Mouse (Mus musculus): ENCODE measurements around the gene Ivns1abp. TPM values are rescaled to one million over a fixed set of nuclear protein-coding genes. Genes with fewer than 3 reads are reported as not detected.
A peak's percentile ranks its signal among the peaks of the same experiment; 100 is the strongest.

Gene Ivns1abp
- total RNA-seq (2014; fragmentation: Nextera tagmentation) (899 and 907 TPM in 2 replicates), total RNA-seq (2017) (1,364 and 1,435 TPM in 2 replicates), polyA plus RNA-seq (2012) (182 and 230 TPM in 2 replicates)

DNA sequence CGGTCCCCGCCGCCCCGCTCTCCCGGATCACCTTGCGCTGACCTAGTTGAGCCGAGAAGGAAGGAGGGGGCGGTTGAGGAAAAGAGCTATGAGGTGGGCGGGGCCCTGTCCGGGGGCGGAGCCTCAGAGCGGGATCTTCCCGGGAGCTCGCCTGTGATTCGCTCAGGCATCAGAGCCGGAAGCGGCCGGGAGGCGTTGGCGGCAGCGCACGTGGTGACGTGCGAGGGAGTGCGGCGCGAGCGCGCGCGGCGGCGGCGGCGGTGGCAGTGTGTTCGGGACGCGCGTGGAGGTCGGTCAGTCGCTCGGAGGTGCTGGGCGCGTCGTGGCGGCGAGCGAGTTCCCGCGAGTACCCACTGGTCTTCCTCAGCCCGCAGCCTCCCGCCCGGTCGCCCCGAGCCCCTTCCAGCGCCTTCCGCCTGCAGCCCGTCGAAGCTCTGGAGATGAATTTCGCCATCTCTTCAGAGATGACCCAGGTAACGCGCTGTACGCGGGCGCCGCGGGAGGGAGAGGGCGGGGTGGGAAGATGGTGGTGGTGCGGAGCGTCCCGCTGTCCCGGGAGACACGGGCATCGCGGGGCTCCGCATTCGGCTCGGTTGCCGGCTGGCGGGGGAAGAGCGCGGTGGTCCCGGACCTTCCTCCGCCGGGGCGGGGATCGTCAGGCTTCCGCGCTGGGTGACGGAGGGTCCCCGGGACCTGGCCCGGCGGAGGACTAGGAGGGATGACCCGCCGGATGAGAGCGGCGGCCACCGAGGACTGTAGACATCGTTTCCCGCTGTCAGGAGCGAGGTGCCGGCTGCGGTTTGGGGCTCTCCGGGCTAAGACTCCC is at the start of gene Ivns1abp:
Gene Ivns1abp, plus strand, starts transcription at position 195 of the 826 bp plus-strand sequence.
- ATAC-seq (ENCODE audit: extremely low read depth, insufficient number of reproducible peaks, low FRiP score, poor library complexity, severe bottlenecking) (peak; percentile 84), DNase-seq (ENCODE audit: low spot score) (peak; percentile 98)
- peak within 1 kb of the TSS; percentile 86 for H3K4me3 ChIP-seq (ENCODE audit: low read depth, low read length)
- TF ChIP-seq GATA2 (IDR thresholded peaks at IDR 0.05; ENCODE audit: borderline replicate concordance, low read depth, low read length) = no peak
- TF ChIP-seq GATA1 (IDR thresholded peaks at IDR 0.05; ENCODE audit: borderline replicate concordance, low read length) = no peak
- TF ChIP-seq TAL1 (conservative IDR thresholded peaks at IDR 0.05; ENCODE audit: low read depth, low read length) = no peak
- TF ChIP-seq CTCF (IDR thresholded peaks at IDR 0.05; ENCODE audit: low read depth, low read length) = no peak
- TF ChIP-seq POLR2AphosphoS5 (IDR thresholded peaks at IDR 0.05; ENCODE audit: insufficient replicate concordance, low read depth, low read length) = no peak; the same call in 1 of the 2 replicates
- H3K4me1 ChIP-seq (ENCODE audit: insufficient read depth, low read depth, low read length) = peaks cover 52% of the 10 kb centered on the region
- H3K27me3 ChIP-seq (ENCODE audit: insufficient read depth, low read length) = no peaks in the 10 kb centered on the region
- no peaks in the 10 kb centered on the region for H3K9me3 ChIP-seq (replicated peaks)
- peaks cover 21% of the 10 kb centered on the region for H3K36me3 ChIP-seq (replicated peaks)

DNA sequence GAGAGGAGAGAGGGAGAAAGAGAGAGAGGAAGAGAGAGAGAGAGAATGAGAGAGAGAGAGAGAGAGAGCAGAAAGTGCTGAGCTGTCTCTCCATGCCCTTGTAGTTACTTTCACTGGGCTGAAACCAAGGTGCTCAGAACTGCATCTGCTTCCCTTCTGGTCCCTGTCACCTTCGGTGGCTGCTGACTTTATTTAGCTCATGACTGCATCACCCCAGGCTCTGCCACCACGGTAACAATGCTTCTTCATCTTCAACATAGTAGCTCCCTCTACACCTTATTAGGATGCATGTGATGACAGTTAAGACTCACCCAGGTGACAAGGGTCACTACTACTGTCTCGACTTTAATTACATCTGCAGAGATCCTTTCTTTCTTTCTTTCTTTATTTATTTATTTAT is 48.8 kb upstream of the Ivns1abp start:
- TF ChIP-seq POLR2AphosphoS5 (IDR thresholded peaks at IDR 0.05; ENCODE audit: insufficient replicate concordance, low read depth, low read length) = no peak
- no peak for DNase-seq (ENCODE audit: low spot score)
- Histone ChIP-seq H3K9me3 (replicated peaks) (no peaks in the 10 kb centered on the region), H3K36me3 (replicated peaks) (no peaks in the 10 kb centered on the region), H3K4me1 (ENCODE audit: insufficient read depth, low read depth, low read length) (peaks cover 9% of the 10 kb centered on the region; the same call in 1 of the 2 replicates), H3K4me3 (ENCODE audit: low read depth, low read length) (no peak overlapping the region), H3K27me3 (ENCODE audit: insufficient read depth, low read length) (peaks cover 8% of the 10 kb centered on the region)
- ATAC-seq (ENCODE audit: extremely low read depth, insufficient number of reproducible peaks, low FRiP score, poor library complexity, severe bottlenecking) = no peak

DNA sequence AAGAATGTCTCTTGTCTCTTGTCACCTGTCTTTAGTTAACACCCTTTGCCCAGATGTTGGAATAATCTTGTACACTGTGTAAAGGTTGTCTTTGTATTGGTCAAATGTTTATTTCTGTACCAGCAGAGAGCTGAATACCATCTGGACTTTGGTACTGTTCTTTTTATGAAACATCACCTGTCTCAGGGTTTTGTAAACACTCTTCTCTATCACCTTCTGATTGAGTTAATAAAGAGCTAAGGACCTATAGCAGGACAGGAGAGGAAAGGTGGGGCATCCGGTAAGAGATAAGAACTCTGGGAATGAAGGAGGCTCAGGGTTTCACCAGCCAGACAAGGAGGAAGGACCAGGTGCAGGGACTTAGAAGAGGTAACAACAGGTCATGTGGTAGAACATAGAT is 47.7 kb upstream of the Ivns1abp start:
- H3K36me3 ChIP-seq (replicated peaks) = no peaks in the 10 kb centered on the region
- ATAC-seq (ENCODE audit: extremely low read depth, insufficient number of reproducible peaks, low FRiP score, poor library complexity, severe bottlenecking) = no peak
- TF ChIP-seq POLR2AphosphoS5 (IDR thresholded peaks at IDR 0.05; ENCODE audit: insufficient replicate concordance, low read depth, low read length) = no peak
- no peak for TF ChIP-seq CTCF (IDR thresholded peaks at IDR 0.05; ENCODE audit: low read depth, low read length)
- TF ChIP-seq TAL1 (conservative IDR thresholded peaks at IDR 0.05; ENCODE audit: low read depth, low read length) = no peak
- TF ChIP-seq GATA1 (IDR thresholded peaks at IDR 0.05; ENCODE audit: borderline replicate concordance, low read length) = no peak
- TF ChIP-seq GATA2 (IDR thresholded peaks at IDR 0.05; ENCODE audit: borderline replicate concordance, low read depth, low read length) = no peak
- H3K4me1 ChIP-seq (ENCODE audit: insufficient read depth, low read depth, low read length) = peaks cover 9% of the 10 kb centered on the region; the same call in 1 of the 2 replicates
- peaks cover 11% of the 10 kb centered on the region for H3K27me3 ChIP-seq (ENCODE audit: insufficient read depth, low read length)
- no peak overlapping the region for H3K4me3 ChIP-seq (ENCODE audit: low read depth, low read length)
- no peaks in the 10 kb centered on the region for H3K9me3 ChIP-seq (replicated peaks)
- DNase-seq (ENCODE audit: low spot score) = no peak

DNA sequence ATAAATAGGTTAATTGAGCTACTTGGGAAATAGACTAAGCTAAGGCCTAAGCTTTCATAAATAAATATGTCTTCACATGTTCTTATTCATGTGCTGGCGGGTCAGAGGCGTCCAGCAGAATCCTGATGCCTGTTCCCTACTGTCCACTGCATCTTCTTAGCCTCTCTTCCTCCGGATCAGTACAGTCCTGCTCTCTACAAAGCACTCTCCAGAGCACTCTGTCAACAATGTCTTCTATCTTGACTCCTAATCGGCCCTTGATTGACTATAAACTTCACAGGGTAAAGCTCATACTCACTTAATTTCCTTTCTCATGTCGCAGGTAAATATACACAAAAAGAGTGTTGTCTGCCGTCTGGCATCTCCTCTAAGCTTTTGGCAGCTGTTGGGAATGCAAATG is 47.3 kb upstream of the Ivns1abp start:
- no peak for TF ChIP-seq POLR2AphosphoS5 (IDR thresholded peaks at IDR 0.05; ENCODE audit: insufficient replicate concordance, low read depth, low read length)
- TF ChIP-seq GATA1 (IDR thresholded peaks at IDR 0.05; ENCODE audit: borderline replicate concordance, low read length) = no peak
- TF ChIP-seq GATA2 (IDR thresholded peaks at IDR 0.05; ENCODE audit: borderline replicate concordance, low read depth, low read length) = no peak
- TF ChIP-seq CTCF (IDR thresholded peaks at IDR 0.05; ENCODE audit: low read depth, low read length) = no peak
- no peak for TF ChIP-seq TAL1 (conservative IDR thresholded peaks at IDR 0.05; ENCODE audit: low read depth, low read length)
- DNase-seq (ENCODE audit: low spot score) = no peak
- Histone ChIP-seq H3K9me3 (replicated peaks) (no peaks in the 10 kb centered on the region), H3K36me3 (replicated peaks) (no peaks in the 10 kb centered on the region), H3K27me3 (ENCODE audit: insufficient read depth, low read length) (peaks cover 11% of the 10 kb centered on the region), H3K4me3 (ENCODE audit: low read depth, low read length) (no peak overlapping the region), H3K4me1 (ENCODE audit: insufficient read depth, low read depth, low read length) (peaks cover 9% of the 10 kb centered on the region; the same call in 1 of the 2 replicates)
- ATAC-seq (ENCODE audit: extremely low read depth, insufficient number of reproducible peaks, low FRiP score, poor library complexity, severe bottlenecking) = no peak

DNA sequence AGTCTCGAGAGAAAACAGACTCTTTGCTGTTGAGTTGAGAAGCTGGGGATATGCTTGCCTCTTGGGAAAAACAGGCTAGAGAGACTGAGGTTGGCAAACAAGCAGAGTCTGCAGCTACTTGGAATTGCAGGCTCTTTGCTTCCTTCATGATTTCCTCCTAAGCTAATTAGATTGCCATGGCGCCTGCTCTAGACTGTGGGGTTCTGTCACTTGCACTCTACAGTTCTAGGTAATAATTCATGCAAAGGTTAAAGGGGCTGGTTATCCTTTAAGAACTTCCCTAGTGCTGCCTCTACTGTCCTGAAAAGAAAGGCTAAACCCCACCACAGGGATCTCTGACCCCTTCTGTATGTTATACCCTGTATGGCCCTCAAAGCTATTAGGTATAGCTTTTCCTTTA is 46.7 kb upstream of the Ivns1abp start:
- Histone ChIP-seq H3K9me3 (replicated peaks) (no peaks in the 10 kb centered on the region), H3K27me3 (ENCODE audit: insufficient read depth, low read length) (peaks cover 11% of the 10 kb centered on the region), H3K4me1 (ENCODE audit: insufficient read depth, low read depth, low read length) (peaks cover 13% of the 10 kb centered on the region; the same call in 1 of the 2 replicates), H3K4me3 (ENCODE audit: low read depth, low read length) (no peak overlapping the region), H3K36me3 (replicated peaks) (no peaks in the 10 kb centered on the region)
- TF ChIP-seq GATA1 (IDR thresholded peaks at IDR 0.05; ENCODE audit: borderline replicate concordance, low read length) (no peak), TAL1 (conservative IDR thresholded peaks at IDR 0.05; ENCODE audit: low read depth, low read length) (no peak), GATA2 (IDR thresholded peaks at IDR 0.05; ENCODE audit: borderline replicate concordance, low read depth, low read length) (no peak), POLR2AphosphoS5 (IDR thresholded peaks at IDR 0.05; ENCODE audit: insufficient replicate concordance, low read depth, low read length) (no peak), CTCF (IDR thresholded peaks at IDR 0.05; ENCODE audit: low read depth, low read length) (no peak)
- DNase-seq (ENCODE audit: low spot score) (no peak), ATAC-seq (ENCODE audit: extremely low read depth, insufficient number of reproducible peaks, low FRiP score, poor library complexity, severe bottlenecking) (no peak)

DNA sequence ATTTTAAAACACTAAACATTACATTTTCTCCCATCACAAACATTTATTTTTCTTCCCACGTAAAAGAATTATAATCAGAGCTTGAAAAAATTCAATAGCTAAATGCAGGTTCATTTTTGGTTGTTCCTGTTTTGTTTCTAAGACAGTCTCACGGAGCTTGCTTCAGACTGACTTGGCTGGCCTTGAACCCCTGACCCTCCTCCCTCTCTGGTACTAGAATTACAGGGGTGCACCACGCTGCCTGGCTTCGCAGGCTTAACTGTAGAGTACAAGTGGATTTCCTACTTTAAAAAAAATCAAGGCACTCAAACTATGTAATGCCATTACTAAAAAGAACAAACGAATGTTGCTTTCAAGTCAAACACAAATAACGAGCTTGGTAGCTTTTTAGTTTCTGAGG is 42.8 kb upstream of the Ivns1abp start:
- H3K4me1 ChIP-seq (ENCODE audit: insufficient read depth, low read depth, low read length) = peaks cover 7% of the 10 kb centered on the region; the same call in 1 of the 2 replicates
- ATAC-seq (ENCODE audit: extremely low read depth, insufficient number of reproducible peaks, low FRiP score, poor library complexity, severe bottlenecking) = no peak
- TF ChIP-seq TAL1 (conservative IDR thresholded peaks at IDR 0.05; ENCODE audit: low read depth, low read length) = no peak

More for the DNA sequence above, 42.8 kb upstream of the Ivns1abp start:
- no peak for DNase-seq (ENCODE audit: low spot score)
- Histone ChIP-seq H3K9me3 (replicated peaks) (no peaks in the 10 kb centered on the region), H3K27me3 (ENCODE audit: insufficient read depth, low read length) (peaks cover 10% of the 10 kb centered on the region), H3K36me3 (replicated peaks) (no peaks in the 10 kb centered on the region), H3K4me3 (ENCODE audit: low read depth, low read length) (no peak overlapping the region)

All from G1E (cell line).